Mouse (Mus musculus) MEL (cell line): Measurements from ENCODE around the gene Plcg2. TPM values are rescaled to one million over a fixed set of nuclear protein-coding genes. Genes with fewer than 3 reads are reported as not detected.

Experiments
- DNase-seq: peaks from one replicate; pipeline ENCODE4 v3.0.0; 2011; ENCODE audit warnings: low read depth, low spot score
- H3K27ac ChIP-seq: 2 replicates; pipeline ENCODE4 v1.5.1; 2012; ENCODE audit warnings: low read depth, mild to moderate bottlenecking, control low read depth, low read length, moderate library complexity; ENCODE audit not compliant: control insufficient read depth
- H3K27me3 ChIP-seq, 2 experiments: fragments of 150-350 bp in 1 of 2; sonication (generic) in 1 of 2; 2 replicates each; pipeline ENCODE4 v1.6.1; 2012; ENCODE audit warnings: low read length in 2 of 2, mild to moderate bottlenecking in 2 of 2, improper control_type of control experiment in 1 of 2, moderate library complexity in 1 of 2; ENCODE audit not compliant: insufficient read depth in 2 of 2, control insufficient read depth in 1 of 2
- H3K36me3 ChIP-seq, 2 experiments: 2 replicates each; pipeline ENCODE4 v1.6.1; 2012 to 2014; ENCODE audit warnings: low read length in 2 of 2, improper control_type of control experiment in 1 of 2, inconsistent platforms in 1 of 2, mild to moderate bottlenecking in 1 of 2; ENCODE audit not compliant: insufficient read depth in 2 of 2, control insufficient read depth in 1 of 2
- H3K4me1 ChIP-seq, 2 experiments: fragments of 150-350 bp in 1 of 2; sonication (generic) in 1 of 2; 2 replicates each; pipeline ENCODE4 v1.6.1; 2012; ENCODE audit warnings: low read length in 2 of 2, improper control_type of control experiment in 1 of 2, mild to moderate bottlenecking in 1 of 2; ENCODE audit not compliant: insufficient read depth in 2 of 2, control insufficient read depth in 1 of 2
- H3K4me3 ChIP-seq, 2 experiments: fragments of 150-350 bp in 1 of 2; sonication (generic) in 1 of 2; 2 replicates each; pipeline ENCODE4 v1.5.1; 2012; ENCODE audit warnings: low read depth in 2 of 2, low read length in 2 of 2, mild to moderate bottlenecking in 2 of 2, moderate library complexity in 2 of 2, control low read depth in 1 of 2, improper control_type of control experiment in 1 of 2; ENCODE audit not compliant: control insufficient read depth in 1 of 2, insufficient read depth in 1 of 2
- H3K79me2 ChIP-seq: 2 replicates; pipeline ENCODE4 v1.6.1; 2012; ENCODE audit warnings: mild to moderate bottlenecking, low read length, moderate library complexity; ENCODE audit not compliant: control insufficient read depth, poor library complexity, insufficient read depth
- H3K9ac ChIP-seq: 2 replicates; pipeline ENCODE4 v1.6.1; 2012; ENCODE audit warnings: low read depth, mild to moderate bottlenecking, control low read depth, low read length, moderate library complexity; ENCODE audit not compliant: control insufficient read depth, poor library complexity, severe bottlenecking
- H3K9me3 ChIP-seq: fragments of 150-350 bp; sonication (generic); replicated peaks from 2 replicates; pipeline ENCODE4 v1.6.1; 2012; ENCODE audit warnings: mild to moderate bottlenecking, low read length, improper control_type of control experiment, moderate library complexity; ENCODE audit not compliant: insufficient read depth
- BHLHE40 ChIP-seq: IDR thresholded peaks from 2 replicates; pipeline ENCODE4 v1.6.1; 2012; ENCODE audit warnings: low read depth, mild to moderate bottlenecking, inconsistent platforms, low read length, improper control_type of control experiment, borderline replicate concordance
- CHD1 ChIP-seq: IDR thresholded peaks from 2 replicates; pipeline ENCODE4 v1.6.1; 2012; ENCODE audit warnings: low read depth, mild to moderate bottlenecking, inconsistent platforms, low read length, improper control_type of control experiment
- CHD2 ChIP-seq: IDR thresholded peaks from 2 replicates; pipeline ENCODE4 v1.6.1; 2011; ENCODE audit warnings: low read length, improper control_type of control experiment
- CTCF ChIP-seq, 3 experiments: IDR thresholded peaks in 2 of 3; conservative IDR thresholded peaks in 1 of 3; 2 replicates each; pipeline ENCODE4 v1.5.1; 2011 to 2012; ENCODE audit warnings: low read length in 3 of 3, low read depth in 2 of 3, mild to moderate bottlenecking in 2 of 3, improper control_type of control experiment in 1 of 3, inconsistent platforms in 1 of 3, mixed read lengths in 1 of 3, moderate library complexity in 1 of 3; ENCODE audit not compliant: control insufficient read depth in 1 of 3, insufficient read depth in 1 of 3, poor library complexity in 1 of 3, severe bottlenecking in 1 of 3
- E2F4 ChIP-seq: IDR thresholded peaks from 2 replicates; pipeline ENCODE4 v1.6.1; 2011; ENCODE audit warnings: low read depth, low read length, improper control_type of control experiment, borderline replicate concordance
- ETS1 ChIP-seq: IDR thresholded peaks from 2 replicates; pipeline ENCODE4 v1.6.1; 2012; ENCODE audit warnings: low read depth, mild to moderate bottlenecking, inconsistent platforms, low read length, improper control_type of control experiment, moderate library complexity
- GABPA ChIP-seq: IDR thresholded peaks from 2 replicates; pipeline ENCODE4 v1.6.1; 2012; ENCODE audit warnings: low read depth, mild to moderate bottlenecking, inconsistent platforms, low read length, improper control_type of control experiment, moderate library complexity
- GATA1 ChIP-seq: IDR thresholded peaks from 2 replicates; pipeline ENCODE4 v1.6.1; 2011; ENCODE audit warnings: low read depth, low read length, improper control_type of control experiment
- HCFC1 ChIP-seq: IDR thresholded peaks from 2 replicates; pipeline ENCODE4 v1.6.1; 2012; ENCODE audit warnings: low read depth, mild to moderate bottlenecking, inconsistent platforms, low read length, improper control_type of control experiment, moderate library complexity
- KAT2A ChIP-seq: conservative IDR thresholded peaks from 2 replicates; pipeline ENCODE4 v1.6.1; 2012; ENCODE audit warnings: low read depth, low read length, improper control_type of control experiment, inconsistent platforms
- MAFK ChIP-seq: IDR thresholded peaks from 2 replicates; pipeline ENCODE4 v1.6.1; 2011; ENCODE audit warnings: low read depth, mild to moderate bottlenecking, low read length, improper control_type of control experiment, borderline replicate concordance
- MAZ ChIP-seq: IDR thresholded peaks from 2 replicates; pipeline ENCODE4 v1.6.1; 2012; ENCODE audit warnings: low read depth, mild to moderate bottlenecking, inconsistent platforms, low read length, improper control_type of control experiment
- MEF2A ChIP-seq: IDR thresholded peaks from 2 replicates; pipeline ENCODE4 v1.6.1; 2014; ENCODE audit warnings: low read depth, mild to moderate bottlenecking, inconsistent platforms, low read length, improper control_type of control experiment; ENCODE audit not compliant: poor library complexity, insufficient replicate concordance, severe bottlenecking; ENCODE audit errors: extremely low read depth
- MXI1 ChIP-seq: IDR thresholded peaks from 2 replicates; pipeline ENCODE4 v1.6.1; 2011; ENCODE audit warnings: mild to moderate bottlenecking, low read depth, low read length, improper control_type of control experiment
- MYB ChIP-seq: IDR thresholded peaks from 2 replicates; pipeline ENCODE4 v1.6.1; 2011; ENCODE audit warnings: mild to moderate bottlenecking, low read depth, low read length, improper control_type of control experiment
- MYC ChIP-seq: IDR thresholded peaks from 2 replicates; pipeline ENCODE4 v1.6.1; 2011; ENCODE audit warnings: low read depth, mild to moderate bottlenecking, low read length, improper control_type of control experiment, moderate library complexity
- NELFE ChIP-seq: IDR thresholded peaks from 2 replicates; pipeline ENCODE4 v1.6.1; 2011; ENCODE audit warnings: low read depth, low read length, improper control_type of control experiment
- NRF1 ChIP-seq: IDR thresholded peaks from 2 replicates; pipeline ENCODE4 v1.6.1; 2014; ENCODE audit warnings: low read depth, mild to moderate bottlenecking, inconsistent platforms, low read length, improper control_type of control experiment, moderate library complexity; ENCODE audit not compliant: poor library complexity, insufficient read depth, severe bottlenecking
- POLR2A ChIP-seq, 2 experiments: IDR thresholded peaks; 2 replicates each; pipeline ENCODE4 v1.6.1; 2011 to 2012; ENCODE audit warnings: low read length in 2 of 2, mild to moderate bottlenecking in 2 of 2, control low read depth in 1 of 2, improper control_type of control experiment in 1 of 2, low read depth in 1 of 2, moderate library complexity in 1 of 2; ENCODE audit not compliant: control insufficient read depth in 1 of 2, insufficient read depth in 1 of 2, poor library complexity in 1 of 2
- POLR2AphosphoS2 ChIP-seq: IDR thresholded peaks from 2 replicates; pipeline ENCODE4 v1.6.1; 2011; ENCODE audit warnings: low read length, improper control_type of control experiment
- RAD21 ChIP-seq: IDR thresholded peaks from 2 replicates; pipeline ENCODE4 v1.6.1; 2011; ENCODE audit warnings: mild to moderate bottlenecking, low read depth, low read length, improper control_type of control experiment
- RCOR1 ChIP-seq: IDR thresholded peaks from 2 replicates; pipeline ENCODE4 v1.6.1; 2012; ENCODE audit warnings: low read depth, mild to moderate bottlenecking, inconsistent platforms, low read length, improper control_type of control experiment
- SIN3A ChIP-seq: IDR thresholded peaks from 2 replicates; pipeline ENCODE4 v1.6.1; 2012; ENCODE audit warnings: low read length, improper control_type of control experiment, inconsistent platforms
- TAL1 ChIP-seq: IDR thresholded peaks from 2 replicates; pipeline ENCODE4 v1.6.1; 2012; ENCODE audit warnings: mild to moderate bottlenecking, inconsistent platforms, low read length, moderate library complexity, mixed read lengths
- TBP ChIP-seq: IDR thresholded peaks from 2 replicates; pipeline ENCODE4 v1.8.0; 2011; ENCODE audit warnings: low read depth, low read length, improper control_type of control experiment
- TCF12 ChIP-seq: IDR thresholded peaks from 2 replicates; pipeline ENCODE4 v1.6.1; 2014; ENCODE audit warnings: low read depth, mild to moderate bottlenecking, inconsistent platforms, low read length, improper control_type of control experiment, moderate library complexity
- USF1 ChIP-seq: IDR thresholded peaks from 2 replicates; pipeline ENCODE4 v1.6.1; 2014; ENCODE audit warnings: low read depth, mild to moderate bottlenecking, inconsistent platforms, low read length, improper control_type of control experiment, moderate library complexity
- USF2 ChIP-seq, 2 experiments: IDR thresholded peaks; 2 replicates each; pipeline ENCODE4 v1.6.1; 2011 to 2012; ENCODE audit warnings: improper control_type of control experiment in 2 of 2, low read length in 2 of 2, borderline replicate concordance in 1 of 2, inconsistent platforms in 1 of 2, low read depth in 1 of 2, mild to moderate bottlenecking in 1 of 2; ENCODE audit not compliant: insufficient read depth in 1 of 2
- ZC3H11A ChIP-seq: IDR thresholded peaks from 2 replicates; pipeline ENCODE4 v1.6.1; 2012; ENCODE audit warnings: low read depth, mild to moderate bottlenecking, inconsistent platforms, low read length, improper control_type of control experiment
- ZKSCAN1 ChIP-seq: IDR thresholded peaks from 2 replicates; pipeline ENCODE4 v1.6.1; 2012; ENCODE audit warnings: low read depth, mild to moderate bottlenecking, inconsistent platforms, low read length, improper control_type of control experiment, moderate library complexity
- ZMIZ1 ChIP-seq: IDR thresholded peaks from 2 replicates; pipeline ENCODE4 v1.6.1; 2012; ENCODE audit warnings: low read depth, mild to moderate bottlenecking, inconsistent platforms, low read length, improper control_type of control experiment, moderate library complexity
- polyA plus RNA-seq, 2 experiments: library from polyadenylated mRNA; stranded (reverse) in 1 of 2; unstranded in 1 of 2; fragments of >175 nt in 1 of 2; fragments of >200 nt in 1 of 2; gene quantifications; 2 replicates each; pipeline versions ENCODE4 v1.2.1 to v1.2.4; 2012; ENCODE audit warnings: low replicate concordance in 2 of 2, low read depth in 1 of 2; ENCODE audit not compliant: insufficient read length in 2 of 2, insufficient read depth in 1 of 2, missing spikeins in 1 of 2
- total RNA-seq: library from RNA; depleted of rRNA; stranded (reverse); fragments of 300-350 nt; gene quantifications from 2 replicates; pipeline ENCODE4 v1.2.3, GENCODE M21; 2012

The Plcg2 gene
- total and polyA plus RNA-seq, 3 experiments = 21.0 to 78.7 (median 23.3) TPM

GRCm38 (mm10) chr8:117595001-117595400 is 96.9 kb downstream of the Plcg2 start:
- Histone ChIP-seq H3K36me3 (no peaks in the 10 kb centered on the region), H3K9me3 (no peaks in the 10 kb centered on the region)

GRCm38 (mm10) chr8:117596777-117597176 is 98.7 kb downstream of the Plcg2 start:
- Histone ChIP-seq H3K27ac (no peak overlapping the region), H3K79me2 (no peaks in the 10 kb centered on the region), H3K36me3 (no peaks in the 10 kb centered on the region), H3K9ac (no peak overlapping the region), H3K9me3 (no peaks in the 10 kb centered on the region), H3K27me3 (no peaks in the 10 kb centered on the region), H3K4me3 (no peak overlapping the region), H3K4me1 (no peaks in the 10 kb centered on the region)
- DNase-seq = peak; percentile 24
- TF ChIP-seq TBP (no peak), E2F4 (no peak), ZC3H11A (no peak), MYB (no peak), ZMIZ1 (no peak), USF1 (no peak), BHLHE40 (no peak), ZKSCAN1 (no peak), RCOR1 (no peak), TCF12 (0 out of 2 replicates have a peak, but pooled peaks have one; percentile 51), GATA1 (0 out of 2 replicates have a peak, but pooled peaks have one; percentile 12), POLR2A (IDR thresholded peaks at IDR 0.05; ENCODE audit: control insufficient read depth in 1 of 2, insufficient read depth in 1 of 2, low read depth in 1 of 2, low read length in 2 of 2, poor library complexity in 1 of 2) (no peak), SIN3A (no peak), RAD21 (no peak), NELFE (no peak), HCFC1 (no peak), CHD2 (no peak), USF2 (IDR thresholded peaks at IDR 0.05; ENCODE audit: borderline replicate concordance in 1 of 2, insufficient read depth in 1 of 2, low read depth in 1 of 2, low read length in 2 of 2) (no peak), MXI1 (no peak), MEF2A (no peak), KAT2A (no peak), TAL1 (peak; percentile 59), CHD1 (no peak), MYC (no peak), MAZ (no peak), NRF1 (no peak)

More at GRCm38 (mm10) chr8:117595001-117595400, 96.9 kb downstream of the Plcg2 start:
- H3K9ac ChIP-seq = no peak overlapping the region
- no peak for DNase-seq
- no peak overlapping the region for H3K4me3 ChIP-seq
- H3K27me3 ChIP-seq = no peaks in the 10 kb centered on the region
- TF ChIP-seq USF1 = no peak
- no peak for TF ChIP-seq MAZ
- no peak for TF ChIP-seq POLR2AphosphoS2
- no peak for TF ChIP-seq RAD21
- no peak for TF ChIP-seq SIN3A
- TF ChIP-seq GATA1 = no peak
- no peak for TF ChIP-seq MYC
- TF ChIP-seq CTCF (IDR thresholded peaks at IDR 0.05 in 2 of 3, conservative IDR thresholded peaks at IDR 0.05 in 1 of 3; ENCODE audit: control insufficient read depth in 1 of 3, insufficient read depth in 1 of 3, low read depth in 2 of 3, low read length in 3 of 3, poor library complexity in 1 of 3, severe bottlenecking in 1 of 3) = no peak
- TF ChIP-seq GABPA = no peak
- no peak for TF ChIP-seq ZMIZ1
- no peak for TF ChIP-seq MAFK
- TF ChIP-seq CHD2 = no peak
- TF ChIP-seq TBP = no peak
- TF ChIP-seq ETS1 = no peak
- TF ChIP-seq NELFE = no peak
- no peak for TF ChIP-seq MXI1
- no peak for TF ChIP-seq BHLHE40
- TF ChIP-seq ZKSCAN1 = no peak
- no peaks in the 10 kb centered on the region for H3K79me2 ChIP-seq
- H3K27ac ChIP-seq = no peak overlapping the region
- H3K4me1 ChIP-seq = no peaks in the 10 kb centered on the region
